Mouse (Mus musculus): ENCODE measurements around the gene Atp5c1.

DNA sequence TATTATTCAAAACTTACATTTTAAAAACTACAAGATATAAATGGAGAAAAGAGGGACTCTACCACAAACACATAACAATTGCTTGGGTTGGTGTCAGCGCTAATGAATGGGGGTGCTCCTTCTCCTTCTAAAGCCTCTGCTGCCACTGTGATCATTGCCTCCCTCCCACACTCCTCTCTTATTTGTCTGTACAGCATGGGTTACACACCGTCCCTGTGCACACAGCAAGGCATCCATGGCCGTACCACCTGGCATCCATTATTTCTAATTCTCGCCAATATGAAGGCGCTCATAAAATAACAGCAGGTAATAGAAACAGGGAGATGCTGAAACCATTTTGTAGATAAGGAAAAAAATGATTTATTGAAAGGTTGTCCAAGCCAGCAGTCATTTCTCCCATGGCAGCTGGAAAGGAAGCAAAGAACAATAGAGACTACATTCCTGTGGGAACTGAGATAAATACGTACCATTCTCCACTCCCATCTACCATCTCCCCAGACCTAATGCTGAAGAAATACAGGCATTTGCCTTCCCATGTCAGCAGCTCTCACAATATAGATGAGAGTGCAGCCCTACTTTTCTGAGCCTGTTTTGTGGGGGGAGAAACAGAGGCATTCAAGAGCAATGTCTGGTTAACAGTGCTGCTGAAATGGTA lies 28.4 kb upstream of the Atp5c1 start:
- TF ChIP-seq CTCF (IDR thresholded peaks at IDR 0.05; ENCODE audit: low read depth), result no peak
- no peak for TF ChIP-seq EP300 (IDR thresholded peaks at IDR 0.05; ENCODE audit: low read depth)
